Mouse (Mus musculus) B cell, adult (primary cell): ENCODE measurements around the gene Taar8b. TPM values are rescaled to one million over a fixed set of nuclear protein-coding genes. Genes with fewer than 3 reads are reported as not detected.

Source experiments
- total RNA-seq: library from RNA; stranded (reverse); gene quantifications from 4 replicates; pipeline ENCODE4 v1.2.4, GENCODE M21; 2023; ENCODE audit not compliant: inconsistent age

Taar8b gene
- not detected in 4 replicates for total RNA-seq

GRCm38 (mm10) chr10:24092194-24092593, at the start of gene Taar8b:
Gene Taar8b (minus strand): TSS chr10:24092294.

GRCm38 (mm10) chr10:24109434-24109833, 17.3 kb upstream of the Taar8b start, which contains the start of gene Taar9:
Gene Taar9 (minus strand): TSS chr10:24109534.

GRCm38 (mm10) chr10:24101812-24102211, 9.7 kb upstream of the Taar8b start, which contains the start of gene Taar8c:
Gene Taar8c (minus strand): TSS chr10:24101912.

GRCm38 (mm10) chr10:24076200-24076599, 15.9 kb downstream of the Taar8b start, which contains the start of gene Taar8a:
Gene Taar8a (plus strand): TSS chr10:24076500.

DNA sequence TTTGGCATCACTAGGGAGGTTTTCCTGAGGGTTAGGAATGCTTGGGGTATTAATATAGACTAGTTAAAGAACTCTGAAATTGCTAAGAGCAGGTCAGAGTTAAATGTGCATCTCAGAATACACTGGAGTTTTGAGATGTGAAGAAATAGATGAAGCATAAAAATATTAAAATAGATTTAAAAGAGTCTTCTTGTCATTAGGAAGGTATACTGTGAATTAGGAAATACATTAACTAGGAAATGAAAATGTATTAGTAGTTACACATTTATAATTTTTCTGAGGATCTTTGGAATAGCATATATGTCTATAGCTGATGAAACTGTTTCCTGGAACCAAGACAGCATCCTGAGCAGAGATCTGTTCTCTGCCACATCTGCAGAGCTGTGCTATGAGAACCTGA, 42.9 kb downstream of the Taar8b start, which contains the start of gene Taar7f:
Taar7f (plus strand) TSS at position 301 of the 400 bp plus-strand sequence.

Other genes starting within 250 kb of the Taar8b start
- not detected in 4 replicates for gene Vnn3, start 240.8 kb downstream of the Taar8b start, total RNA-seq
- gene Vnn1, start 197.6 kb downstream of the Taar8b start, total RNA-seq: not detected in 4 replicates
- gene Taar1, start 171.9 kb downstream of the Taar8b start, total RNA-seq: not detected in 4 replicates
- not detected in 4 replicates for gene Taar2, start 153.7 kb downstream of the Taar8b start, total RNA-seq
- not detected in 4 replicates for gene Taar3, start 142.7 kb downstream of the Taar8b start, total RNA-seq
- gene Taar4, start 131.8 kb downstream of the Taar8b start, total RNA-seq: not detected in 4 replicates
- gene Taar5, start 121.6 kb downstream of the Taar8b start, total RNA-seq: not detected in 4 replicates
- gene Taar6, start 106.6 kb downstream of the Taar8b start, total RNA-seq: not detected in 4 replicates
- gene Taar7a, start 98.8 kb downstream of the Taar8b start, total RNA-seq: not detected in 4 replicates
- not detected in 4 replicates for gene Taar7b, start 92.4 kb downstream of the Taar8b start, total RNA-seq
- gene Taar7d, start 65.1 kb downstream of the Taar8b start, total RNA-seq: not detected in 4 replicates
- gene Taar7e, start 54.7 kb downstream of the Taar8b start, total RNA-seq: not detected in 4 replicates
- gene Taar7f, start 42.8 kb downstream of the Taar8b start, total RNA-seq: not detected in 4 replicates
- gene Taar8a, start 15.8 kb downstream of the Taar8b start, total RNA-seq: not detected in 4 replicates
- gene Taar8c, start 9.6 kb upstream of the Taar8b start, total RNA-seq: not detected in 4 replicates
- gene Taar9, start 17.2 kb upstream of the Taar8b start, total RNA-seq: not detected in 4 replicates
- gene Stx7, start 57.0 kb upstream of the Taar8b start, total RNA-seq: 112 to 120 TPM (median 116 TPM) in 4 replicates
- not detected in 4 replicates for gene Moxd1, start 131.2 kb upstream of the Taar8b start, total RNA-seq